Mouse (Mus musculus): ENCODE measurements at regions not wholly inside any gene's neighbourhood (a gene's known extent, or its start where the extent isn't known, plus 50 kb on each side); places are given as distances from the start of the nearest gene placed in this dataset.

DNA sequence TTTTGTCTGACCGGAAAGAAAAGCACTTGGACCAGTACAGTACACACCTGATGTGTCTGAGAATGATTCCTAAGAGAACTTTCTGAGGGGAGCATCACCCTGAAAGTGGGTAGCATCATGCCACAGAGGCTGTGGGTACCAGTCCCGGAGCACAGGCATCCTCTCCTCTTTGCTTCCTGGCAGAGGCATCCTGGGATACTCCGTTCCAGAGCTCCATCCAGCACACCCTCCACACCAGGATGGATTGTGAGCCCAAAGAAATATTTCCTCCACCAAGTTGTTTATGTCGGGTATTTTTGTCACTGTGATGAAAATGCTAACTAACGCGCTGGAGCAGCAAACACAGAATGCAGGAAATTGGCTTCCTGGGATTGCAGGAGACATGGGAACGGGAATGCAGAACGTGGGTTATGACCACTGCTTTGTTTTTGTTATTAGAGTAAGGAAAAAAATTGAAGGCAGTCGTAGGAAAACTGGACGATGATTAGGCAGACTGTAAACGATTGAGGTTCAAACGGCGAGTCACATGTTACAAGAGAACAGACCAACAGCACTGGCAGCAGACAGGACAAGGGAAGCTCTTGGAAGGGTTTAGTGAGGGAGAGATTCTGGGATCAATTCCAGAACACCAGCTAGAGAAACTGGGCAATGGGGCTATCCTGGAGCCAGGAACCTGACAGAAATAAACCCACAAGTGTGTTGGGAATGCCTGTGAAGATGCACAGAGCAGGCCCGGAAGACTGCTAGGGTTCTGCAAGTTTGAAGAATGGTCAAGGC is 134.6 kb downstream of the Fgf18 start:
- Histone ChIP-seq H3K4me1 (ENCODE audit: control insufficient read depth, insufficient read depth, low read length) (no peaks in the 10 kb centered on the region), H3K9ac (replicated peaks; ENCODE audit: low read length) (no peak overlapping the region), H3K4me2 (ENCODE audit: low read length) (no peak overlapping the region), H3K4me3 (replicated peaks; ENCODE audit: low read depth, low read length) (no peak overlapping the region), H3K9me3 (ENCODE audit: control insufficient read depth, low read length) (no peaks in the 10 kb centered on the region), H3K27ac (replicated peaks; ENCODE audit: low read depth, low read length) (no peak overlapping the region), H3K36me3 (ENCODE audit: control insufficient read depth, insufficient read depth, low read length) (no peaks in the 10 kb centered on the region), H3K27me3 (ENCODE audit: control insufficient read depth, insufficient read depth, low read length) (no peaks in the 10 kb centered on the region)
- 91% methylated on average over 14 of the region's 14 CpGs for whole genome bisulfite sequencing
- DNase-seq (peak; percentile 4), ATAC-seq (ENCODE audit: low FRiP score, low TSS enrichment) (no peak)

DNA sequence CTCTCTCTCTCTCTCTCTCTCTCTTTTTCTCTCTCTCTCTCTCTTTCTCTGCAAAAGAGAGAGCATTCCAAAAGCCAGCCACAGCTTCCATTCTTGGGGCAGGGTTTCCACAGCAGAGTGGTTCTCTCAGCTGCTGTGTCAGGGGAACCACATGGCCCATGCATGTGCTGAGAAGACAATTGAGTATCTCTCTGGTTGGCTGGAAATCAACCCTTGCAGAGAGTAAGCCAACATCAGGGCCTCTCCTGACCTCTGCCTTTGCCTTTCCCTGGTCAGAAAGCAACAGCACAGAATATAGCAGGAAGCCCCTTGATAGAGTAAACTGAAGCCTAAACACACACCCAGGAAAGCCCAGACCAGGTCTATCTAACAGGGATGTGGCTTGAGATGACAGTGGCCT is 138.6 kb downstream of the Fgf18 start:
- no peak overlapping the region for H3K9ac ChIP-seq (replicated peaks; ENCODE audit: low read length)
- H3K27me3 ChIP-seq (ENCODE audit: control insufficient read depth, insufficient read depth, low read length), result no peaks in the 10 kb centered on the region
- H3K36me3 ChIP-seq (ENCODE audit: control insufficient read depth, insufficient read depth, low read length), result no peaks in the 10 kb centered on the region
- ATAC-seq (ENCODE audit: low FRiP score, low TSS enrichment), result no peak
- H3K9me3 ChIP-seq (ENCODE audit: control insufficient read depth, low read length), result no peaks in the 10 kb centered on the region
- no peak overlapping the region for H3K4me3 ChIP-seq (replicated peaks; ENCODE audit: low read depth, low read length)
- peaks cover 5% of the 10 kb centered on the region; the same call in 1 of the 2 replicates for H3K4me1 ChIP-seq (ENCODE audit: control insufficient read depth, insufficient read depth, low read length)
- no peak overlapping the region for H3K27ac ChIP-seq (replicated peaks; ENCODE audit: low read depth, low read length)
- H3K4me2 ChIP-seq (ENCODE audit: low read length), result no peak overlapping the region
- DNase-seq, result no peak

DNA sequence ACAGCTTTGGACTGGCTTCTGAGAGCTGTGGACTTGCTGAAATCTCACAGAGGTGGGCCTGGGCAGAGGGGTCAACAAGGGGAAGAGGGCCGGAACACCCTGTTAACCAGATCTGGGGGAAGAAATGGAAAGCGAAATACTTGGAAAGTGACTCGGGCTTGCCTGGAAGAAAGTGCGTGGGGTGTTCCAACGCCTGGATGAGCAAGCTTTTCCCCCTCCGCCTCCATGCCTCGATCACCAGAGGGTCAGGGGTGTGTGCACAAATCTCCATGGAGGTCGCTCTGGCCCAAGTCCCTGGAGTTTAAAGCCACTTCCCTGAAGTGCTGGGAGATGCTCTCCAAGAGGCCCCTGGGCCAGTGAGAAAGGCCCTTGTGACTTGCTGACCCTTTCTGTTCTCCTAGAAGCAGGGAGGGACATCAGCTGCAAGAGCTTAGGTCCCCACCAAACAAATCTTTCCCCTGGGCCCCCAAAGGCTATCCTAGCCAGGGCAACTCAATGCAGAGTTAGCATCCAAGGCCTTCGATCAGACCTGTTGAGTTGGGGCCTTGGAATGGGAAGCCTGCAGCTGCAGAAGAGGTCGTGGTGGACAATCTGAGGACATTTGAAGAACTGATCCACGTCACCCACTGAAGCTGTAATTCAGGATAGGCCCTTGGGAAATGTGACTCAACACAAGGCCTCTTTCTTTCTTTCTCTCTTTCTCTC is 139.2 kb downstream of the Fgf18 start:
- DNase-seq, result no peak
- Histone ChIP-seq H3K4me2 (ENCODE audit: low read length) (no peak overlapping the region), H3K4me3 (replicated peaks; ENCODE audit: low read depth, low read length) (no peak overlapping the region), H3K36me3 (ENCODE audit: control insufficient read depth, insufficient read depth, low read length) (no peaks in the 10 kb centered on the region), H3K9ac (replicated peaks; ENCODE audit: low read length) (no peak overlapping the region), H3K9me3 (ENCODE audit: control insufficient read depth, low read length) (no peaks in the 10 kb centered on the region), H3K27ac (replicated peaks; ENCODE audit: low read depth, low read length) (no peak overlapping the region), H3K4me1 (ENCODE audit: control insufficient read depth, insufficient read depth, low read length) (peaks cover 5% of the 10 kb centered on the region; the same call in 1 of the 2 replicates), H3K27me3 (ENCODE audit: control insufficient read depth, insufficient read depth, low read length) (no peaks in the 10 kb centered on the region)
- no peak for ATAC-seq (ENCODE audit: low FRiP score, low TSS enrichment)
- 93% methylated on average over 11 of the region's 11 CpGs for WGBS

DNA sequence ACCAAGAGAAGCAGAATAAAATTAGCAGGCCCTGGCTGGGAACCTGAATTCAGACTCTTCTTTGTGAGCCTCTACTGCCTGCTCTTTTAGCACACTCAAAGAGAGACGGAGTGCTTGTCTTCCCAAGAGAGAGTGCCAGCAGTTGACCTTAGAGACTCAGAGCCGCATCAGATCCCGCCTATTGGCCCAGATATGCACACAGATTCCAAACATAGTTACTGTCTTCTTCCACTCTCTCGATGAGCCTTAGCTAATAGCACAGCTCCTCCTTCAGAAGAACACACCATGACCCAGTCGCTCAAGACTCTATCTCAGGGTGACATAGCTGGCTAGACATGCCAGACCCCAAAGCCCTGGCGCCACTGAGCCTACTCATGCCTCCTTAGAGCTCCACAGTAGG is 139.8 kb downstream of the Fgf18 start:
- H3K4me2 ChIP-seq (ENCODE audit: low read length), result no peak overlapping the region
- peaks cover 5% of the 10 kb centered on the region; the same call in 1 of the 2 replicates for H3K4me1 ChIP-seq (ENCODE audit: control insufficient read depth, insufficient read depth, low read length)
- no peak overlapping the region for H3K4me3 ChIP-seq (replicated peaks; ENCODE audit: low read depth, low read length)
- H3K36me3 ChIP-seq (ENCODE audit: control insufficient read depth, insufficient read depth, low read length), result no peaks in the 10 kb centered on the region
- H3K27ac ChIP-seq (replicated peaks; ENCODE audit: low read depth, low read length), result no peak overlapping the region
- ATAC-seq (ENCODE audit: low FRiP score, low TSS enrichment) (no peak), DNase-seq (no peak)
- WGBS, result 94% methylated on average over 6 of the region's 6 CpGs
- no peaks in the 10 kb centered on the region for H3K27me3 ChIP-seq (ENCODE audit: control insufficient read depth, insufficient read depth, low read length)
- no peaks in the 10 kb centered on the region for H3K9me3 ChIP-seq (ENCODE audit: control insufficient read depth, low read length)
- H3K9ac ChIP-seq (replicated peaks; ENCODE audit: low read length), result no peak overlapping the region

DNA sequence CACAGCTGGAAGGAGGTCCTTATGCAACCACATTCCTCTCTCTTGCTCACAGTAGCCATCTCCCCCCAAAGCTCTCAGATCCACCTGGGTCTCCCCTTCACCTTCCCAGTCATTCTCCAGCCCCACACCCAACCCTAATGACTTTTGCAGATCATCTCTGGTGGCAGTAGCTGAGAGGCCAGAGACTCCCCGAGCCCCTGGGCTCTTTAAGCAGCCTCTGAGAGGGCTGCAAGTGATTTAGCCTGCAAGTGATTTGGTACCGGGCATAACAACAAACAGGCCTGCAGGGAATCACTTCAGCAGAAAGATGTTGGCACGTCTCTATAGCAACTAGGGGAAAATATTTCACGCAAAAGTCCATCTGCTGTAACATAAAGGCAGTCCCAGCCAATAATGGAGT is 142.0 kb downstream of the Fgf18 start:
- DNase-seq, result peak; percentile 44
- Histone ChIP-seq H3K4me1 (ENCODE audit: control insufficient read depth, insufficient read depth, low read length) (peaks cover 5% of the 10 kb centered on the region; the same call in 1 of the 2 replicates), H3K9ac (replicated peaks; ENCODE audit: low read length) (no peak overlapping the region)

DNA sequence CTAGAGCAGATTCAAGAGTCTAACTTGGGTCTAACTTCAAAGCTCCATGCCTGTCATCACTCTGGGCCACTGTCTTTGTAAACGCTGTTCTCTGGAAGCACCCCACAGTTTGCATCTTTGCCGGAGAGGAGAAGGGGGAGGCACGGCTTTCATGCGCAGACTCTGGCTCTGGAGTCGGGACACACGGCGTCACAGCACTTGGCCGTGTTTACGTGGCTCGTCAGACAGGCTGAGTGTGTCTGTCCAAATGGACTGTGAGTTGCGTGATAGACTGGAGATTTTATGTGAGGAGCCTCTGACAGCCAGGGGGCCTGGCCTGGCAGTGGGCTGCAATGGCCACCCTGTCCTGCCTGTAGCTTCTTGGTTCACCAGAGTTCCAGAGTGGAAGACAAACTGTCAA is 142.6 kb downstream of the Fgf18 start:
- Histone ChIP-seq H3K4me3 (replicated peaks; ENCODE audit: low read depth, low read length) (no peak overlapping the region), H3K36me3 (ENCODE audit: control insufficient read depth, insufficient read depth, low read length) (no peaks in the 10 kb centered on the region), H3K27me3 (ENCODE audit: control insufficient read depth, insufficient read depth, low read length) (no peaks in the 10 kb centered on the region), H3K4me1 (ENCODE audit: control insufficient read depth, insufficient read depth, low read length) (peaks cover 5% of the 10 kb centered on the region; the same call in 1 of the 2 replicates), H3K4me2 (ENCODE audit: low read length) (no peak overlapping the region), H3K9me3 (ENCODE audit: control insufficient read depth, low read length) (no peaks in the 10 kb centered on the region), H3K9ac (replicated peaks; ENCODE audit: low read length) (no peak overlapping the region), H3K27ac (replicated peaks; ENCODE audit: low read depth, low read length) (no peak overlapping the region; the same call in 1 of the 2 replicates)
- ATAC-seq (ENCODE audit: low FRiP score, low TSS enrichment), result no peak
- 84% methylated on average over 11 of the region's 11 CpGs for WGBS
- no peak for DNase-seq

More for the DNA sequence above, 142.0 kb downstream of the Fgf18 start:
- Histone ChIP-seq H3K4me3 (replicated peaks; ENCODE audit: low read depth, low read length) (no peak overlapping the region), H3K36me3 (ENCODE audit: control insufficient read depth, insufficient read depth, low read length) (no peaks in the 10 kb centered on the region), H3K27me3 (ENCODE audit: control insufficient read depth, insufficient read depth, low read length) (no peaks in the 10 kb centered on the region), H3K9me3 (ENCODE audit: control insufficient read depth, low read length) (no peaks in the 10 kb centered on the region), H3K27ac (replicated peaks; ENCODE audit: low read depth, low read length) (peak overlapping the region; percentile 45; the same call in 1 of the 2 replicates), H3K4me2 (ENCODE audit: low read length) (no peak overlapping the region)
- no peak for ATAC-seq (ENCODE audit: low FRiP score, low TSS enrichment)
- 29% methylated on average over 4 of the region's 4 CpGs for WGBS

DNA sequence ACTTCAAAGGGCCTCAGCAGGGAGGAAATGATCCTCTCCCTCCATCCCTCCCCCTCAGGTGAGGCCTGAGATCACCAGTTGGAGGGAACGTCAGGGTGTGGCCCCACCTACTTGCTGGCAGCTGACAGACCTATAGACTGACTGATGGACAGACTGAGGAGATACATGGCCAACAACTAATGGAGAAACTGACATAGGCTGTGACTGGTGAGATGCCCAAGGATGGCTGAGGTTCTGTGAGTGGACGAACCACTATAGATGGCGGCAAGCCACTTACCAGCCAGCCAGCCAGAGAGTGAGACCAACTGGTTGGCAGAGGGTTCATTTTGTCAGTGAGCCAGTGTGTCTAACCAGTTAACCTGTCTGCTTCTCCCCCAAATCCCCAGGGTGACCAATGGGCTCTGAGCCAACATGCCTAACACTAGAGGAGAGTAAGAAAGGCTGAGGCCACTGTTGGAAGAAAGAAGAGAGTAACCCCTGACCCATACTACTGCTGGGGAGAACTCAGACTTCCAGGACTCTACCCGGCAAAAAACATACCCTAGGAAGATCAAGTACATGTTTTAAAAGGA is 147.4 kb downstream of the Fgf18 start:
- Histone ChIP-seq H3K9ac (replicated peaks; ENCODE audit: low read length) (no peak overlapping the region), H3K27ac (replicated peaks; ENCODE audit: low read depth, low read length) (no peak overlapping the region), H3K27me3 (ENCODE audit: control insufficient read depth, insufficient read depth, low read length) (no peaks in the 10 kb centered on the region), H3K4me1 (ENCODE audit: control insufficient read depth, insufficient read depth, low read length) (no peaks in the 10 kb centered on the region), H3K4me3 (replicated peaks; ENCODE audit: low read depth, low read length) (no peak overlapping the region), H3K4me2 (ENCODE audit: low read length) (no peak overlapping the region), H3K36me3 (ENCODE audit: control insufficient read depth, insufficient read depth, low read length) (no peaks in the 10 kb centered on the region), H3K9me3 (ENCODE audit: control insufficient read depth, low read length) (no peaks in the 10 kb centered on the region)
- ATAC-seq (ENCODE audit: low FRiP score, low TSS enrichment) (no peak), DNase-seq (peak; percentile 10)
- WGBS, result 83% methylated on average over 4 of the region's 4 CpGs

DNA sequence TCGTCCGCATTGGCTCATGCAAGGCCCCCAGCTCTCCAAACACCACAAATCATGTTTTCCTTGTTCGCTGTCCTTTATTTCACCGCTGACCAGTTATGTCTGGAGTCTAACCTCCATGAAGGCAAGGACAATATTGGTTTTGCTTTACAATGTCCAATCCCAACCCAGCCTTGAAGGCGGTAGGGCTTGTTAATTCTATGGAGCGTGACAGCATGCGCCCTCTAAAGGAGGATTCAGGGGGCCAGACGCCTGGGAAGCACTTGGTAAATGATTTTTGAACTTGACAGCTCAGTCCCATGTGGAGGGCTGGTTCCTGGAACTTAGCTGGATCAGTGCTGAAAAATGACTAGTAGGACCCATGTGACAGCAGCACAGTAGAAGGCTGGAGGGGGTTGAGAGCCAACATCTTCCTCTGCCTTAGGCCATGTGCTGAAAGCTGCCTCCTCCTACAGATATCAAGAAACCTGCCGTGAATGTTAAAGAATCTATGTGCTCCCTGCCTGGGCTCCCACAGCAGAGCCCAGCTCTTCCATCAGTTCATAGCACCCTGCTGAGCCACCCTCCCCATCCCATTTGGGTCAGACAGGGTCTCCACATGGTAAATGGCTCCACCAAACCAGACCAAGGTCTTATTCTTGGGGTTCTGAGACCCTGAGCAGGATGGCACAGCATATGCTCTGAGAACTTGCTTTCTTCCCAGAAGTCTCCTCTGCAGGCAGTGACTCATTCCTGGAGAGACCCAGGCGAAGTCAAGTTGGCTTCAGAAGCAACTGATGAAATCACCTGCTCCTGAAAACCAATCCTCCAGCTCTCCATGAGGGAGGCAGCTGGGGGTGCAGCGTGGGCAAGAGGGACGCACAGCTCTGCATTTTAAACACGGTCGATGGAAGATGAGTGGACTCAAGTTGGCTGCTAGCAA is 148.3 kb downstream of the Fgf18 start:
- Histone ChIP-seq H3K4me1 (ENCODE audit: control insufficient read depth, insufficient read depth, low read length) (no peaks in the 10 kb centered on the region), H3K27me3 (ENCODE audit: control insufficient read depth, insufficient read depth, low read length) (no peaks in the 10 kb centered on the region), H3K4me3 (replicated peaks; ENCODE audit: low read depth, low read length) (no peak overlapping the region), H3K4me2 (ENCODE audit: low read length) (no peak overlapping the region), H3K36me3 (ENCODE audit: control insufficient read depth, insufficient read depth, low read length) (no peaks in the 10 kb centered on the region), H3K9me3 (ENCODE audit: control insufficient read depth, low read length) (no peaks in the 10 kb centered on the region), H3K9ac (replicated peaks; ENCODE audit: low read length) (no peak overlapping the region), H3K27ac (replicated peaks; ENCODE audit: low read depth, low read length) (no peak overlapping the region)
- DNase-seq, result no peak
- no peak for ATAC-seq (ENCODE audit: low FRiP score, low TSS enrichment)
- 84% methylated on average over 14 of the region's 14 CpGs for WGBS

All from midbrain, embryonic 14.5 days (tissue).